Mouse (Mus musculus) urinary bladder, adult 2 months (tissue): ENCODE data around the gene Gm45234. TPM values are rescaled to one million over a fixed set of nuclear protein-coding genes. Genes with fewer than 3 reads are reported as not detected.
A peak's percentile ranks its signal among the peaks of the same experiment; 100 is the strongest.

ENCODE experiments used
- DNase-seq: peaks from one replicate; pipeline ENCODE4 v3.0.0; 2022; ENCODE audit warnings: low spot score
- polyA plus RNA-seq: library from polyadenylated mRNA; depleted of rRNA; stranded (reverse); fragments of >200 nt; gene quantifications from 2 replicates; pipeline ENCODE4 v1.2.3, GENCODE M21; 2012

Gm45234 gene
- polyA plus RNA-seq, 1 experiment = not detected

- no peak for DNase-seq
These were observed 11.7 kb upstream of the Gm45234 start for GRCm38 (mm10) chr6:124767536-124767919.

- no peak for DNase-seq
These were observed 10.1 kb upstream of the Gm45234 start for GRCm38 (mm10) chr6:124765951-124766350.

- DNase-seq = peak; percentile 68
These were observed 3.4 kb upstream of the Gm45234 start for GRCm38 (mm10) chr6:124759259-124759658.

GRCm38 (mm10) chr6:124758849-124759232 lies 3.0 kb upstream of the Gm45234 start:
- DNase-seq = no peak

- no peak for DNase-seq
These were observed 2.4 kb upstream of the Gm45234 start for GRCm38 (mm10) chr6:124757909-124758848.

GRCm38 (mm10) chr6:124757351-124757880 lies 1.6 kb upstream of the Gm45234 start:
- no peak for DNase-seq

GRCm38 (mm10) chr6:124756652-124757350 lies 980 bp upstream of the Gm45234 start:
- DNase-seq = peak; percentile 80

- DNase-seq = no peak
These were observed 515 bp downstream of the Gm45234 start for GRCm38 (mm10) chr6:124755306-124755705.

- DNase-seq = no peak
These were observed 2.0 kb downstream of the Gm45234 start for GRCm38 (mm10) chr6:124753861-124754260.

GRCm38 (mm10) chr6:124750405-124750804 lies 5.4 kb downstream of the Gm45234 start:
- no peak for DNase-seq

GRCm38 (mm10) chr6:124746654-124747632 lies 8.9 kb downstream of the Gm45234 start:
- DNase-seq = no peak

- no peak for DNase-seq
These were observed 9.6 kb downstream of the Gm45234 start for GRCm38 (mm10) chr6:124746296-124746605.

- DNase-seq = peak; percentile 92
These were observed 10.1 kb downstream of the Gm45234 start for GRCm38 (mm10) chr6:124745490-124746295.

- peak; percentile 51 for DNase-seq
These were observed 11.0 kb downstream of the Gm45234 start for GRCm38 (mm10) chr6:124744755-124745321.

GRCm38 (mm10) chr6:124743647-124744046 lies 12.2 kb downstream of the Gm45234 start:
- no peak for DNase-seq

GRCm38 (mm10) chr6:124742839-124743514 lies 12.8 kb downstream of the Gm45234 start:
- DNase-seq = no peak

- no peak for DNase-seq
These were observed 14.0 kb downstream of the Gm45234 start for GRCm38 (mm10) chr6:124741842-124742241.

GRCm38 (mm10) chr6:124740888-124741761 lies 14.7 kb downstream of the Gm45234 start, which contains the start of gene Grcc10:
Gene Grcc10, minus strand, starts transcription at chr6:124741374.
- peak; percentile 81 for DNase-seq
